Mouse (Mus musculus) hindbrain, embryonic 16.5 days (tissue): ENCODE measurements at regions not wholly inside any gene's neighbourhood (a gene's known extent, or its start where the extent isn't known, plus 50 kb on each side); places are given as distances from the start of the nearest gene placed in this dataset.
A peak's percentile ranks its signal among the peaks of the same experiment; 100 is the strongest.

ENCODE experiments used
- ATAC-seq: fragments of 200-750 bp; cut with Nextera tagmentation; 2 replicates; pipeline ENCODE4 v1.8.0; 2017; ENCODE audit warnings: moderate TSS enrichment, moderate library complexity
- H3K27ac ChIP-seq: fragments of 300-500 bp; sonication (generic); 2 replicates; pipeline ENCODE4 v1.5.1; 2014; ENCODE audit warnings: low read depth, mild to moderate bottlenecking, control low read depth, low read length, moderate library complexity
- H3K27me3 ChIP-seq: fragments of 300-500 bp; sonication (generic); replicated peaks from 2 replicates; pipeline ENCODE4 v1.6.1; 2014; ENCODE audit warnings: low read length; ENCODE audit not compliant: control insufficient read depth, insufficient read depth
- H3K36me3 ChIP-seq: fragments of 300-500 bp; sonication (generic); 2 replicates; pipeline ENCODE4 v1.6.1; 2014; ENCODE audit warnings: mild to moderate bottlenecking, low read length, moderate library complexity, mixed read lengths; ENCODE audit not compliant: control insufficient read depth, insufficient read depth
- H3K4me1 ChIP-seq: fragments of 300-500 bp; sonication (generic); 2 replicates; pipeline ENCODE4 v1.6.1; 2014; ENCODE audit warnings: low read depth, low read length; ENCODE audit not compliant: control insufficient read depth, insufficient read depth
- H3K4me2 ChIP-seq: fragments of 300-500 bp; sonication (generic); 2 replicates; pipeline ENCODE4 v1.6.1; 2014; ENCODE audit warnings: mild to moderate bottlenecking, low read length, control low read depth, moderate library complexity
- H3K4me3 ChIP-seq: fragments of 300-500 bp; sonication (generic); 2 replicates; pipeline ENCODE4 v1.5.1; 2014; ENCODE audit warnings: mild to moderate bottlenecking, low read length, control low read depth, moderate library complexity
- H3K9ac ChIP-seq: fragments of 300-500 bp; sonication (generic); 2 replicates; pipeline ENCODE4 v1.6.1; 2014; ENCODE audit warnings: low read depth, mild to moderate bottlenecking, control low read depth, low read length, moderate library complexity
- H3K9me3 ChIP-seq: fragments of 300-500 bp; sonication (generic); 2 replicates; pipeline ENCODE4 v1.6.1; 2014; ENCODE audit warnings: mild to moderate bottlenecking, low read length, moderate library complexity; ENCODE audit not compliant: control insufficient read depth
- WGBS: fragments of 180-500 bp; shearing (Covaris S2); extraction: QIAGEN DNeasy Blood & Tissue Kit; methylation state at CpG from one replicate; pipeline ENCODE4 v1.1.7; 2014; 5-methylcytosine and 5-hydroxymethylcytosine counted together

DNA sequence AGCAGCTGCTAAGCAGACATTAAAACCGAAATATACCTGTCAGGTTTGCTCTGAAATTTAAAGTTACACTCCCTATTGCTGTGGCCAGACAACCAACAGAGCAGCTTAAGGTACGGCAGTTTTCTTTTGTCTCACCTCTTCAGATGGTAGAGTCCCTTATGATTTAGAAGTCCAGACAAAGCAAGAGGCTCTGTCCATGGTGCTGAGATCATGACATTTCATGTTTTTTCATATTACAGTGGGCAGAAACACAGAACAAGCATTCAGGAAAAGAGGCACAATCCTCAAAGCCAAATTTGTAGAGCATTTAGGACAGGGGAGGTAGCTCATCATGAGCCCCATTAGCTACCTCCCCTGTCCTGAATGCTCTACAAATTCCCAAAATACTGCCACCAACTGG, 620.0 kb downstream of the Dnah5 start:
- Histone ChIP-seq H3K27ac (no peak overlapping the region), H3K4me2 (no peak overlapping the region), H3K36me3 (no peaks in the 10 kb centered on the region), H3K9me3 (no peaks in the 10 kb centered on the region), H3K4me3 (no peak overlapping the region), H3K4me1 (no peaks in the 10 kb centered on the region), H3K9ac (no peak overlapping the region), H3K27me3 (no peaks in the 10 kb centered on the region)
- no peak for ATAC-seq
- 64% methylated on average over 2 of the region's 2 CpGs for WGBS

DNA sequence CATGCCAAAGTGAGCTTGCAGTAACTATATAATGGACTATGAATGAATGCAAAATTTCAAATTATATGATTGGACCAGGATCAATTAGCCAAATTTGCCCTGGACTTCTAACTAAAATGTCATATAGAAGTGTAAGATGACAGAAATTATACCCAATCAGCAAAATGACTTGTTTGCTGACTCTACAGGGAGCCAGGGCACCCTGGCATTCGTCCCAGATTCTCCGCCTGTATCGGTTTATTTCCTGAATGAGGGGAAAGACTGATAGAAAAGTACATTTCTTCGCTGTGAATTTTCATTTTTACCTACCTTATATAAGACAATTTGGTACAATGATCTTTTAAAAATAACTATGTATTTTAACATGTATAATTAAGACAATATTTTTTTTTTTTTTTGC, 631.3 kb downstream of the Dnah5 start:
- Histone ChIP-seq H3K9ac (no peak overlapping the region), H3K27ac (no peak overlapping the region), H3K4me1 (no peaks in the 10 kb centered on the region), H3K27me3 (no peaks in the 10 kb centered on the region), H3K4me3 (no peak overlapping the region), H3K9me3 (no peaks in the 10 kb centered on the region), H3K36me3 (no peaks in the 10 kb centered on the region), H3K4me2 (no peak overlapping the region)
- WGBS: 67% methylated on average over 4 of the region's 4 CpGs
- ATAC-seq: no peak

DNA sequence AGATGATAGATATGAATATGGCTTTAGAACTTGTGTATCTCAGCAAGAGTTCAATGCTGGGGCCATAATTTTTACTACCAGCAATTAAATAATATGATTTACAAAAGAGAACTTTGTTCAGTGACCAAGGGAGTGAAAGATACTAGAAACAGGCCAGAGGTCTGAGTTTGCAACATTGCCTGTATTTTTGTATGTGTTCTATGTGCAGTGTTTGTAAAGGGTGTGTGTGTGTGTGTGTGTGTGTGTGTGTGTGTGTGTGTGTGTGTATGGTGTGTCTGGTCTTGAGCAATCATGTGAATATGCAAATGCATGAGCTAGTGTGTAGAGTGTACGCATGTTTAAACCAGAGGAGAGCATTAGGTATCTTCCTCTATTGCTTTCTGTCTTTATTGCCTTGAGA, 636.8 kb downstream of the Dnah5 start:
- H3K9ac ChIP-seq: no peak overlapping the region
- H3K4me3 ChIP-seq: no peak overlapping the region
- ATAC-seq: no peak
- H3K27ac ChIP-seq: no peak overlapping the region
- no peaks in the 10 kb centered on the region for H3K4me1 ChIP-seq
- WGBS: 100% methylated on average over 1 of the region's 1 CpGs
- no peaks in the 10 kb centered on the region for H3K36me3 ChIP-seq
- no peak overlapping the region for H3K4me2 ChIP-seq
- no peaks in the 10 kb centered on the region for H3K27me3 ChIP-seq
- H3K9me3 ChIP-seq: no peaks in the 10 kb centered on the region

- Histone ChIP-seq H3K27me3 (no peaks in the 10 kb centered on the region), H3K4me2 (no peak overlapping the region), H3K4me3 (no peak overlapping the region), H3K27ac (no peak overlapping the region), H3K36me3 (no peaks in the 10 kb centered on the region), H3K4me1 (no peaks in the 10 kb centered on the region), H3K9me3 (no peaks in the 10 kb centered on the region), H3K9ac (no peak overlapping the region)
- 88% methylated on average over 2 of the region's 2 CpGs for WGBS
- no peak for ATAC-seq
Measured at GRCm38 (mm10) chr15:28856419-28856818, 652.9 kb downstream of the Dnah5 start.

- Histone ChIP-seq H3K9ac (no peak overlapping the region), H3K4me3 (no peak overlapping the region), H3K4me2 (no peak overlapping the region), H3K4me1 (no peaks in the 10 kb centered on the region), H3K36me3 (no peaks in the 10 kb centered on the region), H3K27ac (no peak overlapping the region), H3K9me3 (no peaks in the 10 kb centered on the region), H3K27me3 (no peaks in the 10 kb centered on the region)
- no peak for ATAC-seq
- 89% methylated on average over 2 of the region's 2 CpGs for WGBS
Measured at GRCm38 (mm10) chr15:28858176-28858575, 654.6 kb downstream of the Dnah5 start.

GRCm38 (mm10) chr15:28864101-28864500, 660.5 kb downstream of the Dnah5 start:
- no peaks in the 10 kb centered on the region for H3K9me3 ChIP-seq
- no peak overlapping the region for H3K9ac ChIP-seq
- no peak for ATAC-seq
- H3K4me1 ChIP-seq: no peaks in the 10 kb centered on the region
- H3K27ac ChIP-seq: no peak overlapping the region
- no peaks in the 10 kb centered on the region for H3K27me3 ChIP-seq
- no peak overlapping the region for H3K4me2 ChIP-seq
- 29% methylated on average over 1 of the region's 1 CpGs for WGBS
- H3K4me3 ChIP-seq: no peak overlapping the region
- no peaks in the 10 kb centered on the region for H3K36me3 ChIP-seq

GRCm38 (mm10) chr15:28864913-28865312, 661.4 kb downstream of the Dnah5 start:
- no peak for ATAC-seq
- H3K4me2 ChIP-seq: no peak overlapping the region
- no peaks in the 10 kb centered on the region for H3K36me3 ChIP-seq
- H3K4me1 ChIP-seq: no peaks in the 10 kb centered on the region
- no peak overlapping the region for H3K27ac ChIP-seq
- WGBS: 89% methylated on average over 2 of the region's 2 CpGs
- H3K9ac ChIP-seq: no peak overlapping the region
- no peaks in the 10 kb centered on the region for H3K9me3 ChIP-seq
- no peaks in the 10 kb centered on the region for H3K27me3 ChIP-seq
- H3K4me3 ChIP-seq: no peak overlapping the region

DNA sequence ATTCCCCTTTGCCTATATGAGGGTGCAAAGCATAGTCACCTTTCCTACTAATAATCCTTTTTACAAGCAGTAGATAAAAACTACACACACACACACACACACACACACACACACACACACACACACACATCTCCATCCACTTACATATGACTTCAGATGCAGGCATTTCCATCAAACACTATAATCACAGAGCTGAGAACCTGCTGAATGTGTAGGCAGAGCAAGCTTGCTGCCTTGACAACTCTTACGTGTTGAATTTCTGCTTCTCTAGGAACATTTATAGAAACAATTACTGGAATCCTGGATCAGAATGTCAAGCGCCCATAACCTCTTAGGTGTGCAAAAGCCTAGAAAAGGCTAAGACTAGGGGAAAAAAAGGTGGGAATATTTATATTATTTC, 669.4 kb downstream of the Dnah5 start:
- no peaks in the 10 kb centered on the region for H3K4me1 ChIP-seq
- ATAC-seq: no peak
- 84% methylated on average over 2 of the region's 2 CpGs for WGBS
- no peak overlapping the region for H3K4me3 ChIP-seq
- H3K9ac ChIP-seq: no peak overlapping the region
- H3K36me3 ChIP-seq: no peaks in the 10 kb centered on the region
- no peaks in the 10 kb centered on the region for H3K27me3 ChIP-seq
- no peak overlapping the region for H3K4me2 ChIP-seq
- H3K9me3 ChIP-seq: no peaks in the 10 kb centered on the region
- H3K27ac ChIP-seq: no peak overlapping the region

DNA sequence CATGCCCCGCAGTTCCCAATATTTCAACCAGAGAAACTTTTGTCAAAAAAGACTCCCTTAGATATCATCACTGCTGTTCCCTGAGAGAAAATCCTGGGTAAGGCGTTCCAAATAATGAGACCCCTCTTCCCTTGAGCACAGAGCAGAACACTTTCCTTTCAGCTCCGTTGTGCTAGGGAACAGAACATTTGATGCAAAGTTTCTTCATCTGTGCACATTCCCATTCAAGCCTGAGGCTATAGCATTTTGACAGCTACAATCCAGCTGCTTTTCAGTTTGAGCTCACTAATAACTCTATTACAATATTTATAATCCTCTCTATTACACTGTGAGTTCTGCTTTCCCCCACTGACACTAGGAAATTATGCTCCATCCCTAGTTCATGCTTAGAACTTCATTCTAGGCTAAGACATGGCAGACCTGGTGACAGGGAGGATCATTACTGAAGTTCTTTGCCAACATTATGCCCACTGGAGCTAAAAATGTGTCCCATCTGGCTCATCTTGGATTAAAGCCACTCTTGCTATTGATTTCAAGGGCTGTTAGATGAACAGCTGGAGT, 692.8 kb downstream of the Dnah5 start:
- peak; percentile 61; the same call in 1 of the 2 replicates for ATAC-seq

DNA sequence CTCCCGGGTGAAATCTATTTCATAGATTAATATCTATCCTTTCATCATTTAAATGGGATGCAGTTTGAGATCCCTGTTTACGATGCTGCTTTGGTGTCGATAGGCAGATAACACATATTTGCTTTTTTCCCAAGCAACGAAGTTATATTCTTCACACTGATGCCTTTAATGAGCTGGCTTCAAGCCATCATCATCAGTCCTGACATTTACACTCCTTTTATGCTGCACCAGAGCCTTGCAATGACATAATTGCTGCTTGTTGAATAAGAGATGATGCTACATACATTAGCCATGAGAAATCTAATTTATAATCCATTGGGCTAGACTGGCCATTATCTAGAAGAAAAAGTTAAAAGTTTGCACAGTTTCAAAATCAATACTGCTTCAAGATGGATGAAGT, 718.9 kb downstream of the Dnah5 start:
- 50% methylated on average over 4 of the region's 4 CpGs for WGBS
- H3K27me3 ChIP-seq: no peaks in the 10 kb centered on the region
- no peaks in the 10 kb centered on the region for H3K36me3 ChIP-seq
- ATAC-seq: no peak
- H3K9ac ChIP-seq: no peak overlapping the region
- H3K27ac ChIP-seq: no peak overlapping the region
- no peaks in the 10 kb centered on the region for H3K9me3 ChIP-seq
- no peak overlapping the region for H3K4me3 ChIP-seq
- H3K4me2 ChIP-seq: no peak overlapping the region
- H3K4me1 ChIP-seq: no peaks in the 10 kb centered on the region

More for the DNA sequence above, 692.8 kb downstream of the Dnah5 start:
- H3K36me3 ChIP-seq: no peaks in the 10 kb centered on the region
- no peaks in the 10 kb centered on the region for H3K27me3 ChIP-seq
- H3K9me3 ChIP-seq: no peaks in the 10 kb centered on the region
- H3K27ac ChIP-seq: no peak overlapping the region
- no peaks in the 10 kb centered on the region for H3K4me1 ChIP-seq
- no peak overlapping the region for H3K4me3 ChIP-seq
- WGBS: 62% methylated on average over 3 of the region's 3 CpGs
- no peak overlapping the region for H3K9ac ChIP-seq
- no peak overlapping the region for H3K4me2 ChIP-seq
